Mouse (Mus musculus) right cerebral cortex, postnatal 36 days (tissue): Measurements from ENCODE around the gene Krtap11-1.

ENCODE experiments used
- DNase-seq, 2 experiments: peaks; one replicate each; pipeline ENCODE4 v3.0.0; 2022; ENCODE audit warnings: low spot score in 2 of 2, mixed read lengths in 1 of 2

The Krtap11-1 gene

DNA sequence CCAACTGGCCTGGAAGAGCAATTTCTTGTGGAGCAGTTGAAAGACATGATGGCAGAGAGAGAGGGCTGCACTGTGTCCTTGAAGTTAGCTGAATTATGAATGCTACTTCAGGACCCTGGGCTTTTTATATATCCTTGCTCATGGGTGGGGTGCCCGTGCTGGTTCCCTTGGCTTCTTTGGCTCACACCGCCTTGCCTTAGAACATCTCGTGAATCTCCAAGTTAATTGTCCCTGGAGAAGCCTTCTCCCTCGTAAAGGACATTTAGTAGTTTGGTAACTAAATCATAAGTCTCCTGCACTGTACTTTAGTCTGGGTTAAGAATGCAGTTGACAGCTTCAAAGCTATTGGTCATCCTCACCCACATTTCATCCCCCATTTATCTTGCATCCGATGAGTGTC, at the start of gene Krtap11-1:
Krtap11-1 (minus strand) TSS at position 101 of the 400 bp plus-strand sequence.
- no peak for DNase-seq

DNA sequence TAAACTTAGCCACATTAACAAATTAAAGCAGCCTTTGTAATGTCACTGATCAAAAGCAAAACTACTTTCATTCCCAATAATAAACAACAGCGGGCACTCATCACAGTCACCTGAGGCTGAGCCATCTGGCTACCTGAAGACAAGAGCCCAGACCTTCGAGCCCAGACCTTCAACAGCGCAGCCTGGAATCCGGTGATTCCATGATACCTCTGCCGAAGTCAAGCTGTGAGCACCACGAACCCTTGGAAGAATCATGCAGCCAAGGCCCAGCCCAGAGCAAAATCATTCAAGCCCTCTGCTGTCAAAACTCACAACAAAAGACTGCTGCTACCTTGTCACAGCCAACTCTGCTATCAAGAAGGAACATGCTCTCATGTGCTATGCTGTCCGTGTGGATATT, 47.2 kb upstream of the Krtap11-1 start:
- no peak for DNase-seq

DNA sequence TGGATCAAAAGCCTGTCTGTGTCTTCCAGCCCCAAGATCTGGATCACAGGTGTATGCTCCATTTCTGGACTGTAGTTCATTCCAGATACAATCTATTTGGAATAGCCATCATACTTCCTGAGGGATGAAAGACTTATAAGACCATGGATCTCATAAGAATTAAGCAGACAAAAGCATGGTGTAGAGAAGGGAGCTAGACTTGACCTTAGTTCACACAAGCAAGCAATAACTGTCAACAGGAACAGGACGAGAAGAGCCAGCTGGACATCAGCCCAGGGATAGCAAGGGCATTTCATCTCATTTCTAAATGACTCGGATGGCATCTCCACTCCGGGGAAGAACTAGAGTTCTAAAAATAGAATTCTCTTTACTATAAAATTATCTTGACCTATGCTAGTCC, 46.3 kb upstream of the Krtap11-1 start:
- DNase-seq: no peak

DNA sequence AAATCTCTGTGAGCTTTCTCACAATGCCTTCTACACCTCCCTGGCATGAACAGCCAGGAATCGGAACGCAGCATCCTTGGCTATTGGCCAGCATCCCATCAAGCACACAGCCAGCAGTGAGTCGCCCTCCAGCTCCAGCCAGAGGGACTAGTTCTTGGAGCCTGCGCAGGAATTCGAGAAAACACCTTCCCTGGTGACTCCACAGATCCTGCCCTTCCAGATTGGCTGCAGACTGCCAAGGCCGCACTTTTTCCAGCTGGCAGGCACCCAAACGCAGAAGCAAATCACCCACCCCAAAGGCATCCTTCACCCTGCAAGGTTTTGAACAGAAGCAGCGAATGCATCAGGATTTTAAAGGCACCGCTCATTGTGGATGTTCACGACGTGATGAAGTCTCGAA, 42.7 kb upstream of the Krtap11-1 start:
- no peak for DNase-seq

DNA sequence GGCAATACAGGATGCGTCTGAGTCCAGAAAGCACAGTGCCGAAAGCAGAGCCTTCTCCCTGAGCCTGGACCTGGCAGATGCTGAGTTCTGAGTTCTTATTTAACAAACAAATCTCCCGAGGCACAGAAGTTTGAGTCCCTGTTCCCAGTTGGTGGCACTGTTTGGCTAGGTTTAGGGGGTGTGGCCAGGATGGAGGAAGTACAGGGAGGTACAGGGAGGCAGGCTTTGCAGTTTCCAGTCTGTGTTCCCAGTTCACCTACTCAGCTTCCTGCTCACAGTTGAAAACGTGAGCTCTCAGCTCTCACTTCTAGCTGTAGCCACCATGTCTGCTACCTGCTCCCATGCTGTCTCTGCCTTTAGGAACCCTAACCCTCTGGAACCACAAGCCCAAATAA, 37.8 kb upstream of the Krtap11-1 start:
- no peak for DNase-seq

DNA sequence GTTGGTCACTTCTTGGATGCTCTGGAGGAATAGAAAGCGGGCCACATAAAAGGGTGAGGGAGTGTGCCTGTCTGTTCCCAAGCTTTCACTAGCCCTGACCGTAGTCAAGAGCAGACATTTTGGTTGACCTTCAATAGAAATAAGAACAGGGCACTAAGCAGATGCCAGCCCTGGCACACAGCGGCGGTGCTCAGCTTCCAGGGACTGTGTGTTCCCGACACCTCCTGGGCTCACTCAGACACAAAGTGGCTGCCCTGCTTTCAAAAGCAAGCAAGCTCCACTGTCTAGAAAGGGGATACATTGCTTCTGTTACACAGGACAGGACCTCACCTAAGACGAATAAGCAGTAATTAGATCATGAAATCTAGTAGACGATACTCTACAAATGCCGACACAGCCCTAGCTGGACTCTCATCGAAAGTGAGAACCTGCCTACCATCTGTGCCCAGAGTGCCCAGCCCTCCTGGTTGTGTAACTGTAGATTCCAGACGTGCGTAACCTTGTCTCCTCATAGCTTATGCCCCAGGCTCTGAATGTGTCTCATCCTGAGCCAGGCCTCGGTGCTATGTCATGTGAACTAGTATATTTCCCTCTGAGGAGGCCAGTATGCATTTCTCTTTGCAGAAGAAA, 37.3 kb upstream of the Krtap11-1 start:
- peak; percentile 21 to 26 for DNase-seq

DNA sequence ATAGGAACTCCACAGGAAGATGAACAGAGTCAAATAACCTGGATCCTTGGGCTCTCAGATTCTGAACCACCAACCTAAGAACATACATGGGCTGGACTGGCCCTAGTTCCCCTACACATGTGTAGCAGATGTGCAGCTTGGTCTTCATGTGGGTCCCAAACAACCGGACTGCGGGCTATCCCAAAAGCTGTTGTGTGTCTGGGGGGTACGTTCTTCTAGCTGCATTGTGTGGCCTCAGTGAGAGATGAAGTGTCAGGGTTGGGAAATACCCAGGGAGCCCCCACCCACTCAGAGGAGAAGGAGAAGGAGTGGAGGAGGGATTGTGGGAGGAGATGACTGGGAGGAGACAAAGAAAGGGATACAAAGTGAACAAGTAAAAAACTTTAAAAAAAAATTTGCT, 36.0 kb upstream of the Krtap11-1 start:
- DNase-seq: no peak

DNA sequence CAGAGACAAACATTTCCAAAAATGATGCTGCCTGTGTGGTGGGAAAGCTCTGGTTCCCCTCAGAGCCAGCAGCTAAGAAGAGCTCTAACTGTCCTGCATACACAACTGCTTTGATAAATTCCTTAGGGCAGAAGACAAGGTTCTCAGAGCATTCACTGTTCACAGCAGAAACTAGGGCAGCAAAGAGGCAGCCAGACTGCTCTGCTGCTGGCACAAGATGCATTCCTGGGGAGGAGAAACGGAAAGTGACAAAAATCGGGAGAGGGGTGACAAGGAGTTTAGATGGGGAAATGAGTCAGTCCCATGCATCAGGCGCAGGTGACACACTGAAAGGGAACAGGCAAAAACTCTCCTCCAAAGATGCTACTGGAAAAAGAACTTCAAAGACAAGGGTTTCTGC, 16.2 kb upstream of the Krtap11-1 start:
- DNase-seq: no peak

DNA sequence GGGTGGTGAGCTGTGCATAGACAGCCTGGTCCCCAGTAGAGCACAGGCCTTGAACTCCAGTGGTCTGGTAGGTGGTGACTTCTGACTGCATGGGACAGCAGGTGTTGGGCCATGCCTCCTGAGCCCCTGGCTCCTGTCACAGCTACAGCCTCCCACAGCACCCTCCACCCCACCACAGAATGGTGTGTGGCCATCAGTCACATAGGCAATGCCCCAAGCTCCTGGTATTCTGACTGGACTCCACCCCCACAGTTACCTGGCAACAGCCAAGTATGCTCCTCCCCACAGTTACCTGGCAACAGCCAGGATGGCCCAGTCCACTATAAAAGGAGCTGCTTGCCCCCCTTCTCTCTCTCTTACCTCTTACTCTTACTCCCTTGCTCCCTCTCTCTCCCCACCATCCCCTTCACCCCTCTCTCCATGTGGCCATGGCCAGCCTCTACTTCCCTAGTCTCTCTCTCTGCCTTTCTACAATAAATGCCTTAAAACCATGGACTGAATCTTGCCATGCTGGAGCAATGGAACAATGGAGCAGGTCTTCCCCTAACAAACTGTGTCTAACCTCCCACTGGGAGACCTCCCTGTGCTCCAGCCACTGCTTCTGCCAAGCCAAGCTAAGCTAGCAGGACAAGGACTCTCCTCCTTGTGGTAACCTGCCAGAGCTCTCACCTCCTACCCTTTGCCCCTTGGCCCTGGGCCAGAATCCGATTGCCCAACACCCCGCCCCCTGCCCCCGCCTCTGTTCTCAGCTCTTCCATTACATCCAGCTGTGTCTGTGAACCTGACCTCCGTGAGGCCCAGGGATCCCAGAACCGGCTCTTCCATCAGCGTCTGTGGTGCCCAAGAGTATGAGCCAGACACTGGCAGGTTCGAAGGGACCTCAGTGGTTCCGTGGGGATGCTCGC, 14.9 kb upstream of the Krtap11-1 start:
- no peak for DNase-seq

DNA sequence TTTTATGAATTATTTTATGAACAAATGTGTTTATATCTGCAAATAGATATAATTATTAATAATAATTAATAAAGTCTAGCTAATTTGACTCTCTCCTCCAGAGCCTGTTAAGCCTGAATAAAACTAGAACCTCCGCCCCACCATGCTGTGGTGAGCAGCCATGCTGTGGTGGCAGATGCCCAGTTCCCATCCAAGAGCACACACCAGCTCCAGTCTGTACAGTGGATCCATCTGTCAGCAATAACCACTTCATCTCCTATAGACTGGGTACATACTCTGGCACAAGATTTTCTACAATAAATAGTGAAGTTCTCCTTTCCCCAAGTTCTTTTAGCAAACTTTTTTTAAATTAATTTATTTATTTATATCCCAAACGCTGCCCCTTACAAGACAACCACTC, 10.7 kb upstream of the Krtap11-1 start:
- no peak for DNase-seq

DNA sequence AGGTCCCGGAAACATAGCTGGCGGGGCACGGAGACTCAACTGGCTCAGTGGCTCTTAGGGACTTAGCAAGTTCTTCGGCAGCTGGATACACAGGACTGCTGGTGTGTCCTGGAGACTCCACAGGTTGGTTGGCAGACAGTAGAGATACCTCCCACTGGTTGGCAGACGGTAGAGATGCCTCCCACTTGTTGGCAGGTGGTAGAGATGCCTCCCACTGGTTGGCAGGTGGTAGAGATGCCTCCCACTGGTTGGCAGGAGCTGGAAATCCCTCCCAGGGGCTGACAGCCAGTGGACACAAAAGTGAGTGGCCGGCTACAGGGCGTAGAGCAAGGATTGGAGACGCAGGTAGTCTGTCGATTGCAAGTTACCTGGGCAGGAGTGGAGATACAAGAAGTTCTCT, 467 bp downstream of the Krtap11-1 start:
- peak; percentile 52 for DNase-seq

DNA sequence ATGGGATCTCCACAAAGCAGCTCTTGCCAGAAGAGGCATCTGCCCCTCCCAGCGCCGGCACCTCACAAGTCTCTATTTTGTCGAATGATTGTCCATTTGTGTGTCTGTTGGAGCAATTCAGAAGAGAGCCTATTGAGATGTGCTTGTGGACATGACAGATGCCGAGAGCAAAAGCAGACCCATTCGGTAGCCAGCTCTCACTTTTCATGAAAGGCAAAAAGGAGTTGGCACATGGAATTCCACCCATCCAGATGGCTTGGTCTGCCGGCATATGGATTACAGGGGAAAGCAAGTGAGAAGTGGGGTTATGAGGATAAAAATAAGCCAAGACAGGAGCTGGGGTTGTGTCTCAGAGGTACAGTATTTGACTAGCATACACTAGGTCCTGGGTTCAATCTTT, 1.8 kb downstream of the Krtap11-1 start:
- no peak for DNase-seq

DNA sequence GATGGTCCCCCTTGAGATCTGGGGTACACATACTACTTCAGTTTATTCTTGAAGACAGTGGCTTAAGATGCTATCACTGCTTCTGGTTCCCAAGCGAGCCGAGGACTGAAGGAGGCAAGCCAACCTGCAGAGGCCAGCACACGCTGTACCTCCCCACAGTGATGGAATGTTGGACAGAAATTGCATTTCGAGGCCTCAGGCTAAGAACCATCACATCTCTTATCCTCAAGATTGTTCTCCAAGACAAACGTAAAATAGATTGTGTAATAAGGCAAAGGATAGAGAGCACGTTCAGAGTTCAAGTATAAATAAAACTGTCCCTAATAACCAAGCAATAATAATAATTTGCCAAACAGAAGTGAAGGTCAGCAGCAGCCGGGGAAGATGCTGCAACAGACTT, 2.8 kb downstream of the Krtap11-1 start:
- no peak for DNase-seq

DNA sequence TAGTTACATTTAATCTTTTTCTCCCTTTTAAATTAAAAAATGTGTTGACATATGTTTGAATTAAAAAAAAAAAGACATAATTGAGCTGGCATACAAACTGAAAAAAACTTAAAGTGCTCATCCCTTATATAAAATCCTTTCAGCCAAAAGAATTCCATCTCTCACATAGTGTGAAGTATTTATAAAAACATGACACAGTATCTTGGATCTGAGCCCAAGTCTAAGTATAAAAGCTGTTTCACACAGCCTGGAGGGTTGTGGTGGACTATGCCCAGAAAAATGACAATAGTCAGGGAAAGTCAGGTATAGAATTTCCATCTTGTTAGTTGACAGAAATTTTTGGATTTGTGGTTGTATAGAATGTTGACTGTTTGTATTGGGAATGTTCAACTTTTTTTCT, 20.7 kb downstream of the Krtap11-1 start:
- DNase-seq: no peak

DNA sequence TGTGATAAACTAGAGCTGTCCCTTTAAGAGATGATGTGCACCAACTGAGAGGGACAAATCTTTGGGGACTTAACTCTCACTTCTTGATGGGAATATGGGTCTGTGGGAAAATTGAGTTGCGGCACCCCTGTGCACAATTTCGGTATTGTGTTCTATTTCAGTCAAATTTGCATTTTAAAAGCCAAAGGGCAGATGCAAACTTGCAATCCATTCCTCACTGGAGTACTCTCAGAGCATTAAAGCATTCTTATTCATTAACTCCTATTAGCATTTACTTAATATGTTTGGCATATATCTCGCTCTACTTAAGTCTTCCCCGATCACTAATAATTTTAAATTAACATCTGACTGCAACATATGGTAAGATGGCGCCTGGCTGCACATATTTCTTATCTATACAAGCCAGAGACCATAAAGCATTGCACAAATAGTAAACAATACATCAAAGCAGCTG, 32.9 kb downstream of the Krtap11-1 start:
- DNase-seq: no peak

DNA sequence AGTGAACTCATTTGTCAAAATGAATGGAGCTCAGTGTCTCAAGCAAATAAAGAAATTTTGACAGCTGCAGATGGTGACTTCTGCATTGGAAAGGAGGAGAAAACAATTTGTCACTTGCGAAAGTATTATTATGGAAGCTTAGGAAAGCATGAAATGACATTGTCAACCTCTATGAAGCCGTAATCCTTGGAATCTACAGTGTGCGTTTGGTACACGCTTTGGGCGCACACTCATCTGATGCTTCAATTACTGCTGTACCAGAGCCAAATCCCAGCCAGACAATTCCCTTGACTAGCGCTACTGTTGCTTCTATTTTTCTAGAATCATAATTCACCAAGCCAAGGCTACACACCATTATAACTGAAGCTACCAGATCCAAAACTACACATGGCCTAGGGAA, 33.6 kb downstream of the Krtap11-1 start:
- DNase-seq: no peak

DNA sequence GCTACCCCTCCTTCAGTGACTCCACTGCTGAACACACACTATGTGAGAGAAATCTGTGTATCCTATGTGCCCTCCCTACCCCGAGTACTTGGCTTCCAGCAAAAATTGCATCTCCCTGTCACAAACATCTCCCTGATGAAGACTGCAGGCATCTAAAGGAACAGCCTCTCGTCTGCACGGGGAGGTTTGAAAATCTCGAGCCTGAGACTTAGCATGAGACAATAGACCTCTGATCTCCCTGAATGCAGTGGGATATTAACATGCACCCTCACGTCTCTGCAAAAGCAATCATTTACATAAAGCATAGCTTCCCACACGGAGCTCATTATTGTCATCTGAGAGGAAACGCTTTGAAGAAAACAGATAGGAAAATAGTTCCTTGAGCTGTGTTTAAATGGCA, 40.4 kb downstream of the Krtap11-1 start:
- no peak for DNase-seq

DNA sequence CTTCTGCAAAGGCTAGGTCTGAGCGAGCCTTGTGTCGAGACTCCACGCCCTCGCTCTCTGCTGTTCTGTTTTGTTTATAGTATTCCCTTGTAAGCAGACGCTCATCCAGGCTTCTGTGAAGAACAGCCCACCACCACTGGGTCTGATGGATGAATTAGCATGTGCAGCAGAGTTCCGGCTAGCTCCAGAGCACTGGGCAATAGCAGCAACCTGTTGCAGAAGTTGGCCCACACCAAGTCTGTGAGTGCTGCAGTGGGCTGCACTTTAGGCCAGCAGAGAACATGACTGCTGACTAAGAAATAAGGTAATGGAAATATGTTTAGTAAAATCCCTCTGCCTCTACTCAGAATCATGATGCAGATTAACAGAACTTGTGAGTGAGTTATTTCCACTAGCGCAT, 41.1 kb downstream of the Krtap11-1 start:
- DNase-seq: no peak

DNA sequence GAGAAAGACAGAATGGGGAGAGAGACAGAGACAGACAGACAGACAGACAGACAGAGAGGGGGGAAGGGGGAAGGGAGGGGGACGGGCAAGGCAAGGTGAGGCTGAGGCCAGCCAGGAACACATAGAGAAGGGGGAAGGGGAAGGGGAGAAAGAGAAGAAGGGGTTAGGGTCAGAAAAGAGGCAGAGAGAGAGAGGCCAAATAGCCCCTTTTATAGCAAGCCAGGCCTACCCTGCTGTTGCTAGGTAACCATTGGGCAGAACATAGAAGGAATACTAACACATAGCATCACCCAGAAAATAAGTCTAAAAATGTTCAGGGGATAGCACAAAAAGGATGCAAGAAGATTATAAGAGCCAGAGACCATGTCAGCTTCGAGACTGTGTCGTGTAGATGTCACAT, 42.6 kb downstream of the Krtap11-1 start:
- DNase-seq: no peak

DNA sequence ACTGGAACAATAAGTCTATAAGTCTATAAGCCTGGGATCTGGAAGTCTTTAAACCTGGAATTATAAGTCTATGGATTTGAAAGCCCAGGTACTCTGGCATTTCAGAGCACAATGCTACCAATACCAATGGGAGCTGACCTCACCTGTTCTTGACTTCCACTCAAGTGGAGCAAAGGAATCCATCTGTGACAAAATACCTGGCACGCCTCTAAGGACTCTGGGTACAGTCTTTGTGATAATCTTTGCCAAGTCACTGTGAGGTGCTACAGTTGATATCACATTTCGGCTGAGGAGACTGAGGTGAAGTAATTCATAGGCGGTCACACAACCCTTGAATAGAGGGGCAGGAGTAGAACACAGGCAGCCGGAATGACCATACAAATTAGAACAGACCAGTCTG, 50.0 kb downstream of the Krtap11-1 start:
- no peak for DNase-seq

DNA sequence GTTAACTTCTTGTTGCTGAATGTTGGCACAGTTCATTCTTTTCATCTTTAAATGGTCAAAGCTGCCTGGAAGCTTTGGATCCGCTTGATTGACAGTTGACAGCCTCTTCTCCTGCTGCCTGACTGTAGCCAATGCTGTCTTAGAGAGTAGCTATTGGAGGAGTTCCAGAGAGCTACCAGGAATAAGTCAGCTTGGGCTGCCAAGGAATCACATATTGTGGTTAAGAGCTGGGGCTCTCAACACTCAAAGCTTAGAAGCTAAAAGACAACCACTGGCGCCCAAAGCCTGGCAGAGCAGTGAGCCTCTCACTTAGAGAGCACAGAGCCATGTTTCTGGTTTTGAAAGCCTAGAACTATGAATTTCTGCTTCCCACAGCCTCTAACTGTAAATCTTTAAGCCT, 50.4 kb downstream of the Krtap11-1 start:
- DNase-seq: no peak
